Mouse (Mus musculus): ENCODE results near the gene Evpl.

DNA sequence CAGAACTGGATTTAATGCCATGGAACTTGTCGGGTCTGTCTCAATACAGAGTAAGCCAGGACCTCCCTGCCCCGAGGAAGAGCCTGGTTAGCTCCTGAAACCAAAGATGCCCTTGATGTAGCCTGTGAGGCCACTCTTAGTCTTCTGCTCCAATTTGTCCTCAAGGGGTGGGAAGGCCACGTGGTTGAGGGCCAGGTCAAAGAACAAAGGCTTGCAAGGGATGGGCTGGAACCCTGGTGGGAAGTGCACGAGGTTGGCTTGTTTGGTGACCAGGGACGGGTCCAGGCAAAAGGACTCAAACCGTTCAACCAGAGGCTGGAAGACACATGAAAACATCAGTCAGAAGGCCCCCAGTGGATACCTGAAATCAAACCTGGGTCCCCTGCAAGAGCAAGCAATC lies 7.7 kb upstream of the Evpl start:
- TF ChIP-seq CTCF (IDR thresholded peaks at IDR 0.05; ENCODE audit: borderline replicate concordance, extremely low read depth, insufficient read depth, insufficient read length) = no peak
- TF ChIP-seq POLR2A (IDR thresholded peaks at IDR 0.05; ENCODE audit: borderline replicate concordance, extremely low read depth, insufficient read depth, insufficient read length, poor library complexity, severe bottlenecking) = no peak
